Mouse (Mus musculus): ENCODE results near the gene Ttc8. TPM values are rescaled to one million over a fixed set of nuclear protein-coding genes. Genes with fewer than 3 reads are reported as not detected.

Ttc8 gene
- total and polyA plus RNA-seq, 3 experiments, result not detected

GRCm38 (mm10) chr12:98900881-98901801 lies 19.2 kb upstream of the Ttc8 start, which contains the start of gene Eml5:
Gene Eml5 (minus strand): TSS chr12:98901484.
- TF ChIP-seq ETS1 (IDR thresholded peaks at IDR 0.05; ENCODE audit: low read depth, low read length) (no peak), CTCF (IDR thresholded peaks at IDR 0.05 in 2 of 3, conservative IDR thresholded peaks at IDR 0.05 in 1 of 3; ENCODE audit: control insufficient read depth in 1 of 3, insufficient read depth in 1 of 3, low read depth in 2 of 3, low read length in 3 of 3, poor library complexity in 1 of 3, severe bottlenecking in 1 of 3) (peak in 1 of 3 experiments; percentile 12; a peak in 2 of 6 replicates), SIN3A (IDR thresholded peaks at IDR 0.05; ENCODE audit: low read length) (no peak), TCF12 (IDR thresholded peaks at IDR 0.05; ENCODE audit: low read depth, low read length) (no peak), ZMIZ1 (IDR thresholded peaks at IDR 0.05; ENCODE audit: low read depth, low read length) (no peak), NELFE (IDR thresholded peaks at IDR 0.05; ENCODE audit: low read depth, low read length) (0 out of 2 replicates have a peak, but pooled peaks have one; percentile 39), POLR2A (IDR thresholded peaks at IDR 0.05; ENCODE audit: control insufficient read depth in 1 of 2, insufficient read depth in 1 of 2, low read depth in 1 of 2, low read length in 2 of 2, poor library complexity in 1 of 2) (peak; percentile 46 to 56; a peak in 2 of 4 replicates), CHD2 (IDR thresholded peaks at IDR 0.05; ENCODE audit: low read length) (peak; percentile 82), MAX (IDR thresholded peaks at IDR 0.05; ENCODE audit: low read length) (0 out of 2 replicates have a peak, but pooled peaks have one; percentile 26), POLR2AphosphoS2 (IDR thresholded peaks at IDR 0.05; ENCODE audit: low read length) (no peak; the same call in 1 of the 2 replicates), ZKSCAN1 (IDR thresholded peaks at IDR 0.05; ENCODE audit: low read depth, low read length) (no peak), UBTF (IDR thresholded peaks at IDR 0.05; ENCODE audit: borderline replicate concordance, insufficient read depth, low read depth, low read length) (no peak)
- Histone ChIP-seq H3K27ac (ENCODE audit: control insufficient read depth, low read depth, low read length) (no peak within 1 kb of the TSS), H3K36me3 (ENCODE audit: control insufficient read depth in 1 of 2, insufficient read depth in 2 of 2, low read length in 2 of 2) (peaks cover 0 to 3% of the 10 kb centered on the region in 2 experiments; a peak in 1 of 4 replicates), H3K4me3 (ENCODE audit: control insufficient read depth in 1 of 2, insufficient read depth in 1 of 2, low read depth in 2 of 2, low read length in 2 of 2) (peak within 1 kb of the TSS; percentile 65 to 78), H3K9me3 (replicated peaks; ENCODE audit: insufficient read depth, low read length) (no peaks in the 10 kb centered on the region), H3K27me3 (ENCODE audit: control insufficient read depth in 1 of 2, insufficient read depth in 2 of 2, low read length in 2 of 2) (peaks cover 3 to 4% of the 10 kb centered on the region in 2 experiments; a peak in 2 of 4 replicates), H3K4me1 (ENCODE audit: control insufficient read depth in 1 of 2, insufficient read depth in 2 of 2, low read length in 2 of 2) (peaks cover 0 to 5% of the 10 kb centered on the region in 2 experiments; a peak in 1 of 4 replicates), H3K9ac (ENCODE audit: control insufficient read depth, low read depth, low read length, poor library complexity, severe bottlenecking) (peak within 1 kb of the TSS; percentile 84), H3K79me2 (ENCODE audit: control insufficient read depth, insufficient read depth, low read length, poor library complexity) (no peaks in the 10 kb centered on the region; the same call in 1 of the 2 replicates)
- DNase-seq (ENCODE audit: low read depth, low spot score), result peak; percentile 83

GRCm38 (mm10) chr12:98905466-98905865 lies 14.9 kb upstream of the Ttc8 start:
- Histone ChIP-seq H3K27ac (ENCODE audit: control insufficient read depth, low read depth, low read length) (no peak overlapping the region), H3K9me3 (replicated peaks; ENCODE audit: insufficient read depth, low read length) (no peaks in the 10 kb centered on the region), H3K4me1 (ENCODE audit: control insufficient read depth in 1 of 2, insufficient read depth in 2 of 2, low read length in 2 of 2) (no peaks in the 10 kb centered on the region), H3K9ac (ENCODE audit: control insufficient read depth, low read depth, low read length, poor library complexity, severe bottlenecking) (no peak overlapping the region), H3K27me3 (ENCODE audit: control insufficient read depth in 1 of 2, insufficient read depth in 2 of 2, low read length in 2 of 2) (peaks cover 3 to 6% of the 10 kb centered on the region in 2 experiments; a peak in 3 of 4 replicates), H3K79me2 (ENCODE audit: control insufficient read depth, insufficient read depth, low read length, poor library complexity) (no peaks in the 10 kb centered on the region; the same call in 1 of the 2 replicates), H3K36me3 (ENCODE audit: control insufficient read depth in 1 of 2, insufficient read depth in 2 of 2, low read length in 2 of 2) (no peaks in the 10 kb centered on the region), H3K4me3 (ENCODE audit: control insufficient read depth in 1 of 2, insufficient read depth in 1 of 2, low read depth in 2 of 2, low read length in 2 of 2) (no peak overlapping the region)
- DNase-seq (ENCODE audit: low read depth, low spot score), result no peak
- TF ChIP-seq ZMIZ1 (IDR thresholded peaks at IDR 0.05; ENCODE audit: low read depth, low read length), result no peak
- no peak for TF ChIP-seq ELF1 (IDR thresholded peaks at IDR 0.05; ENCODE audit: low read depth, low read length)
- no peak for TF ChIP-seq CHD2 (IDR thresholded peaks at IDR 0.05; ENCODE audit: low read length)
- no peak for TF ChIP-seq MEF2A (IDR thresholded peaks at IDR 0.05; ENCODE audit: extremely low read depth, insufficient replicate concordance, low read depth, low read length, poor library complexity, severe bottlenecking)
- no peak for TF ChIP-seq MXI1 (IDR thresholded peaks at IDR 0.05; ENCODE audit: low read depth, low read length)
- TF ChIP-seq ZC3H11A (IDR thresholded peaks at IDR 0.05; ENCODE audit: low read depth, low read length), result no peak
- TF ChIP-seq GATA1 (IDR thresholded peaks at IDR 0.05; ENCODE audit: low read depth, low read length), result no peak
- no peak for TF ChIP-seq SIN3A (IDR thresholded peaks at IDR 0.05; ENCODE audit: low read length)

Measured in MEL (cell line).